Mouse (Mus musculus) fat pad, adult 2 months (tissue): Measurements from ENCODE around the gene Zfp692.
"Not testable (repeated sequence)": the region's sequence is repeated elsewhere in the genome, so short reads cannot be mapped to it uniquely, and the experiment has no call there.

ENCODE experiments used
- DNase-seq: peaks from one replicate; pipeline ENCODE4 v3.0.0-alpha.2; 2011; ENCODE audit warnings: low read depth, low spot score; ENCODE audit errors: extremely low read depth

Zfp692 gene

DNA sequence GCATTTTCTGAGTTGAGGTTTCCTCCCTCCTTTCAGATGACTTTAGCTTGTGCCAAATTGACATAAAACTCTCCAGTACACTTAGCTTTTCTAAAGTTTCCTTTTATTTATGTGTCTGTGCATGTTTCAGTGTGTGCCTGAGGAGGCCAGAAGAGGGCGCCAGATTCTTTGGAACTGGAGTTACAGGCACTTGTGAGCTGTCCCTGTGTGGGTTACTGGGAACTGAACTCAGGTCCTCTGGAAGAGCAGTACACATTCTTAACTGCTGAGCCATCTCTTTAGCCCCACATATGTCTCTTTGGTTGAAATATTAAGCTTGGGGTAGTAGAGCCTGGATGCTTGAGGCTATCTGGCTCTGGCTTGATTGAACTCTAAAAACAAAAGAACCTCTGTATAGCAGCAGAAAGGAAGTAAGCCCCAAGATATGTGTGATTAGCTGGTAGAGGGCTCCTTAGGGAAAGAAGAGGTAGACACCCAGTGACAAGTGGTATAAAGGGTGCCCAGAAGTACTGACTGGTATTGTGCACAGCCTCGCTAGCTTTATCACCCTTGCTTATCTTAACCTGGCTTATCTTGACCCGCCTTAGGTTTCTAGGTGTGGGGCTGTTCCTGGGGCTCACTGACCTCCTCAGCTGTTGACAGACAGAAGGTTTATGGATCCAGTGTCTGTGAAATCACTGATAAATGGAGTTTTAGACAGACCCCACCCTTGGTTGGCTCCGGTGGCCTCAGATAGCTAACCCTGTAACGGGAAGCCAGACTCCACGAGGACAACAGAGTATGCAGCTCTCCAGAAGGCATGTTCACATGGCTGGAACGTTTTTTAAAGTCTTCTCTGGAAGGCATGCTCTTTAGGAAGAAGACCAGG, 46.0 kb downstream of the Zfp692 start:
- DNase-seq: no peak

DNA sequence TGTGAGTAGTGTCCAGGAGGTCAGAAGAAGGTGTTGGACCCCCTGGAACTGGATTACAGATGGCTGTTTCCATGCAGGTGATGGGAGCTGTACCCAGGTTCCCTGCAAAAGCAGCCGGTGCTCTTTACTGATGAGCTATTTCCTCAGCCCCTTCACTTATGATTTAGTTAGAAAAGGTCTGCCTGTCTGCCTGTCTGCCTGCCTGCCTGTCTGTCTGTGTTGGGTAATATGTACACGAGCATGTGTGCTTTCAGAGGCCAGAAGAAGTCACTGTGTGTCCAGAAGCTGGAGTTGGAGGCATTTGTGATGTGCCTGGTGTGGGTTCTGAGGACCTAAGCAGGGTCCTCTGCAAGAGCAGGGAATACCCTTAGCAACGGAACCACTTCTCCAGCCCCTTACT, 46.8 kb downstream of the Zfp692 start:
- DNase-seq: no peak

DNA sequence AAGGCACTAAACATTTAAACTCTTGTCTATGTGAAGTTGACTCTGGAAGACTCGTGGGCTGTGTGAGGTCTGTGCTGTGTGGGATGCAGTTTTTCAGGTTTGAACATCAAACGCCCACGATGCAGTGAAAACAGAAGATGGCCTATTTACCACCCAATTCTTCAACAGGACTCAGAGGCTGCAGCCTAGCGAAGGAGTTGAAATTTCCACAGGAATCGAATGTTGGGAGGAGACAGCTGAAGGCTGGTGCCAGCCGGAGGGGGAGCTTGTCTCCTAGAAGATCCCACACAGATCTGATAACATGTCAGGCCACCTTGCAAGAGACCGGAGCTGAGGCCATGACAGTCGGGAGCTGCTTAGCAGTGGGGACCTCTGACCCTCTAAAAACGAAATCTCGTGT, 47.6 kb downstream of the Zfp692 start:
- no peak for DNase-seq

DNA sequence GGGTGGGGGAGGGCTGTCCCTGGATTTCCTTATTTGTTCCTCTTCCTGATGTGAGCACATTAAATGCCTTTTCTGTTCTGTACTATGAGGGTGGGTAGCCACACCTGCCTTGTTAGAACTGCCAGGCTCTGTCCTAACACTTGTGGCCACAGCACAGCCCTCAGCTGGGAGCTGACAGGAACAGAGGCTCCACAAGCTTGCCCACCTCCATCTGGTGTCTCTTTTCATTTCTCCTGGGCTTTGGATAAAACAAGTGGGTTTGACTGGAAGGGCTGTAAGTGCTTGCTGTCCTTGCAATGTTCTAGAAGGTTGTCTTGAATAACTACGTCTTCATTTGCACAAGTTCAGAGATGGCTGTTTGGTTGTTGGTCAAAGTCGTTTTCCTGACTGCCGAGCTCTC, 48.1 kb downstream of the Zfp692 start:
- no peak for DNase-seq

DNA sequence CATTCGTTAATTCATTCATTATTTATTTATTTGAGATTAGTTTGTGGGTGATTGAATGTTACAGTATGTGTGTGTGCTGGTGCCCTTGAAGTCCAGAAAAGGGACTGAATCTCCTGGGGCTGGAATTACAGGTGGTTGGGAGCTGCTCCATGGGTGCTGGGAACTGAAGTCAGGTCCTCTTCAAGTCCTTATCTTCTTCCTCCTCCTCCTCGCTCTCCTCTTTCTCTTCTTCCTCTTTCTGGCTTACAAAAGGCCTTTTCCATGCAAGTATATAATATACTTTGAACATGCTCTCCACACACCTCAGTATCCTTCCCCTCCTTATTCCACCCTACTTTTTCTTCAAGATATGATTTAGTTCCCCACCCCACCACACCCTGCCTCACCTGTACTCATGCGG, 50.2 kb downstream of the Zfp692 start:
- DNase-seq: no peak

DNA sequence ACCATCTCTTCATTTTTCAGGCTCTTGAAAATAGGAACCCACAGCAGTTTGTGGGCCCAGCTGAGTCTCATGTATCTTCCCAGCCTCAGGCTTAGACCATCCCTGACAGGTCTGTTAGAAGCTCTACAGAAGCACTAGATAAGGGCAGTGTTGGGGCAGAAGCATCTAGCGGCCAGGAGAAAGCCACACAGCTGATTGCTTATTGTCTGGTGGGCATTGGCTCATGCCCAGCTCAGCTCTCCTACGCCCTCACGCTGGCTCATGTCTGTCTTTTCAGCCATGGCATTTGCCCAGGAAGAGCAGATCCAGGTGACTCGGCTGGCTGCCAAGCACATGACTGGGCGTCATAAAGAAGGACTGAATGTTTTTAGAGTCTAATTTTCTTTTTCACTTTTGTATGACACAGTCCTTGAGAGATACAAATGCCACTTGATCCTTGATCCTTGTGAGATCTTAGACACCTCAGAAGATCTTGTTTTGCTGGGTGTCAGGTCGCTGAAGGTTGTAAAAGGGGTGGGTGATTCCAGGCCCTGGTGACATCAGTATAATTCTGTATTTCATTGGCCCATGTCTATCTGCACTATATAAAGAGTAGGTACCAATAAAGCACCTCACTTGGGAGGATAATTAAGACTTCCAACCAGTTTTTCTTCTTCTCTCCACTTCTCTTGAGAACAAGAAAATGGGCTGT, 51.1 kb downstream of the Zfp692 start:
- no peak for DNase-seq

DNA sequence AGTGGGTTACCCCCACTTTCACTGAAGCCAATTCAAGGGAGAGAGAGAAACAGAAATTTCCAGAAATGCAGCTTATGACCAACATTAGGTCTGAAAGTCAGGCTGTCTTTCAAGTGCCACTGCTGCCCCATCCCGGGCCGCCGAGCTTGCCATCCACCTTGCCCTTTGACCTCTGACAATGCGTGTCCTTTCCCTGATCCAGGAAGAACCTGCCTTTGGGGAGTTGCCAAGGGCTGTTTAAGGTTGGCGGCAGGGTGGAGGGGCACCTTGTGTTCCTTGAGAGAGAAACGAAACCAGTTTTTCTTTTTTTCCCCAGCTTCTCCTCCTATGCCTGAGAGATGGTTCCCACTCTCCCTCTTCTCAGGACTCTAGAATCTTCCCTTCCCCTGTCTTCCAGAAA, 55.7 kb downstream of the Zfp692 start:
- DNase-seq: not testable (repeated sequence)
